Mouse (Mus musculus) intestine, embryonic 14.5 days (tissue): Measurements from ENCODE around the gene Npr1. TPM values are rescaled to one million over a fixed set of nuclear protein-coding genes. Genes with fewer than 3 reads are reported as not detected.

Experiments used
- ATAC-seq: fragments of 200-750 bp; cut with Nextera tagmentation; replicated peaks from 2 replicates; pipeline ENCODE4 v1.8.0; 2017; ENCODE audit warnings: low read depth, moderate number of reproducible peaks, moderate TSS enrichment, moderate library complexity; ENCODE audit not compliant: low FRiP score, low TSS enrichment
- DNase-seq: peaks from one replicate; pipeline ENCODE4 v3.0.0-alpha.2; 2018; ENCODE audit warnings: low spot score
- H3K27ac ChIP-seq: fragments of 300-500 bp; sonication (generic); 2 replicates; pipeline ENCODE4 v1.5.1; 2014; ENCODE audit warnings: low read depth, mild to moderate bottlenecking, control low read depth
- H3K27me3 ChIP-seq: fragments of 300-500 bp; sonication (generic); replicated peaks from 2 replicates; pipeline ENCODE4 v1.6.1; 2014; ENCODE audit warnings: low read length, control low read depth; ENCODE audit not compliant: control insufficient read depth, insufficient read depth
- H3K36me3 ChIP-seq: fragments of 300-500 bp; sonication (generic); 2 replicates; pipeline ENCODE4 v1.6.1; 2014; ENCODE audit warnings: low read length, control low read depth; ENCODE audit not compliant: control insufficient read depth, insufficient read depth
- H3K4me1 ChIP-seq: fragments of 300-500 bp; sonication (generic); replicated peaks from 2 replicates; pipeline ENCODE4 v1.6.1; 2014; ENCODE audit warnings: low read length, control low read depth, mixed read lengths; ENCODE audit not compliant: control insufficient read depth, insufficient read depth
- H3K4me2 ChIP-seq: fragments of 300-500 bp; sonication (generic); 2 replicates; pipeline ENCODE4 v1.6.1; 2014; ENCODE audit warnings: low read length
- H3K4me3 ChIP-seq: fragments of 300-500 bp; sonication (generic); 2 replicates; pipeline ENCODE4 v1.5.1; 2014; ENCODE audit warnings: low read depth, low read length, control low read depth, mixed read lengths
- H3K9ac ChIP-seq: fragments of 300-500 bp; sonication (generic); 2 replicates; pipeline ENCODE4 v1.6.1; 2014; ENCODE audit warnings: mild to moderate bottlenecking, low read length
- H3K9me3 ChIP-seq: fragments of 300-500 bp; sonication (generic); 2 replicates; pipeline ENCODE4 v1.6.1; 2016; ENCODE audit warnings: low read length, control low read depth; ENCODE audit not compliant: control insufficient read depth
- WGBS: fragments of 180-500 bp; shearing (Covaris S2); extraction: QIAGEN DNeasy Blood & Tissue Kit; methylation state at CpG from one replicate; pipeline ENCODE4 v1.1.7; 2014; 5-methylcytosine and 5-hydroxymethylcytosine counted together
- polyA plus RNA-seq: library from polyadenylated mRNA; unstranded; fragments of >200 nt; fragmentation: Nextera tagmentation; extraction: Ambion mirVana; gene quantifications from 2 replicates; pipeline ENCODE4 v1.2.1, GENCODE M21; 2014

The Npr1 gene
- polyA plus RNA-seq, 1 experiment from 2014 or later: 5.3 TPM

DNA sequence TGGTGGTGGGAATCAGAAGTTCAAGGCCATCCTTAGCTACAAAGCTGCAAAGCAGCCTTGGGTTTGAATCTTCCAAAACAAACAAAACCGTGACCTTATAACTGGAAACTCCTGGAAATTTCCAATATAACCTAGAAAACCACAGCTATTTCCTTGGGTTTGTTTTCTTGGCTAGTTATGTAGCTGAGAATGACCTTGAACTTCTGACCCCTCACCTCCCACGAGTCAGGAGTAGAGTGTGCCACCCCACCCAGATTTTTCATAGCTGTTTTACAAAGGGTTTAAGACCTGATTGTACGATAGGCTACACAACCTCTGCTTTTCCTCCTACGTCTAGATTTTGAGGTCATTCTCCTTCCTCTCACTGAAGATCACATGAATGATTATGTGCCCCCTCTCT, 28.5 kb downstream of the Npr1 start:
- DNase-seq: no peak
- Histone ChIP-seq H3K27ac (no peak overlapping the region), H3K27me3 (no peaks in the 10 kb centered on the region), H3K4me3 (no peak overlapping the region), H3K36me3 (no peaks in the 10 kb centered on the region), H3K9ac (no peak overlapping the region), H3K9me3 (no peaks in the 10 kb centered on the region), H3K4me2 (no peak overlapping the region), H3K4me1 (peaks cover 9% of the 10 kb centered on the region)
- 66% methylated on average over 4 of the region's 4 CpGs for WGBS
- ATAC-seq: no peak

- ATAC-seq: no peak
- H3K27ac ChIP-seq: peak overlapping the region; percentile 97; the same call in 1 of the 2 replicates
- no peaks in the 10 kb centered on the region for H3K9me3 ChIP-seq
- 0 out of 2 replicates have a peak, but pooled peaks cover 7% of the 10 kb centered on the region for H3K36me3 ChIP-seq
- H3K4me2 ChIP-seq: peak overlapping the region; percentile 92
- H3K4me3 ChIP-seq: peak overlapping the region; percentile 89
- WGBS: 58% methylated on average over 11 of the region's 11 CpGs
- peaks cover 27% of the 10 kb centered on the region for H3K4me1 ChIP-seq
- no peaks in the 10 kb centered on the region for H3K27me3 ChIP-seq
- DNase-seq: no peak
- peak overlapping the region; percentile 41 for H3K9ac ChIP-seq
Measured at GRCm38 (mm10) chr3:90434073-90434730, 31.5 kb downstream of the Npr1 start.

DNA sequence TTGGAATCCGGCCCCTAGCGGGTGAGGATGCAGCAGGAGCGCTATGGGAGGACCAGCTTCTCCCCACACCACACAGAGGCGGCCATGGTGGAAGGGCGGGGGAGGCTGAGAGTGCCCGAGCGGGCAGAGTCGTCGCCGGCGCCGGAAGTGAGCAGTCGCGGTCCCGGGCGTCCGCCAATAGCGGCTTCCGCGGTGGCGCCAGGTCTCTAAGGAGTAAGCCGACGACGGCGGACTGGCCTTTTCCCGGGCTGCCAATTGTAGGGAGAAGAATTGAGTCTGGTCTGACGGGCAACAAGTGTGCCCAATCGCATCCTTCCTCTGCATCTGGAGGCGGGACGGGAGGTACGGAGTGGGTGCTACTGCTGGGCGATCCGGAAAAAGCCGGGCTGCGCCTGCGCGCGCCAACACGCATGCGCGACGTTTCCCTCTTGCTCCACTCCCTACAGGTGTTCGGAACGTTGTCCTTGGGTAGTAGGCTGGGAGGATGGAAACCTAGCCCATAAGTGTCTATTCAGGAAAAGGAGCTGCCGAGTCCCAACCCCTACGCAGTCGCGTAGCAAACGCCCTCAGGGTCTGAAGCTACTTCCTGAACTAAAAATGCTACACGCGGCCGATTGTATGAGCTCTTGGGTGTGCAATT, 32.2 kb downstream of the Npr1 start, which contains the start of gene Ints3:
Ints3 (minus strand) TSS at position 242 of the 640 bp plus-strand sequence.
- H3K4me1 ChIP-seq: peaks cover 27% of the 10 kb centered on the region
- peak; percentile 100 for ATAC-seq
- H3K36me3 ChIP-seq: 0 out of 2 replicates have a peak, but pooled peaks cover 11% of the 10 kb centered on the region
- no peaks in the 10 kb centered on the region for H3K9me3 ChIP-seq
- peak within 1 kb of the TSS; percentile 89 for H3K4me3 ChIP-seq
- H3K9ac ChIP-seq: peak within 1 kb of the TSS; percentile 94
- peak; percentile 99 for DNase-seq
- peak within 1 kb of the TSS; percentile 92 for H3K4me2 ChIP-seq
- H3K27ac ChIP-seq: peak within 1 kb of the TSS; percentile 97
- H3K27me3 ChIP-seq: no peaks in the 10 kb centered on the region
- 1% methylated on average over 52 of the region's 52 CpGs for WGBS

- Histone ChIP-seq H3K9me3 (no peaks in the 10 kb centered on the region), H3K4me1 (peaks cover 27% of the 10 kb centered on the region), H3K4me2 (peak overlapping the region; percentile 92), H3K27me3 (no peaks in the 10 kb centered on the region), H3K27ac (peak overlapping the region; percentile 97), H3K9ac (peak overlapping the region; percentile 94), H3K36me3 (0 out of 2 replicates have a peak, but pooled peaks cover 11% of the 10 kb centered on the region), H3K4me3 (peak overlapping the region; percentile 89)
- DNase-seq (no peak), ATAC-seq (peak; percentile 17)
- WGBS: under 1% methylated on average over 12 of the region's 12 CpGs
Measured at GRCm38 (mm10) chr3:90432811-90433219, 32.9 kb downstream of the Npr1 start.

- no peak for ATAC-seq
- H3K4me1 ChIP-seq: peaks cover 27% of the 10 kb centered on the region
- 0 out of 2 replicates have a peak, but pooled peaks cover 11% of the 10 kb centered on the region for H3K36me3 ChIP-seq
- WGBS: 16% methylated on average over 2 of the region's 2 CpGs
- peak overlapping the region; percentile 92 for H3K4me2 ChIP-seq
- H3K27ac ChIP-seq: no peak overlapping the region
- peak overlapping the region; percentile 94 for H3K9ac ChIP-seq
- H3K4me3 ChIP-seq: peak overlapping the region; percentile 89
- DNase-seq: no peak
- H3K27me3 ChIP-seq: no peaks in the 10 kb centered on the region
- no peaks in the 10 kb centered on the region for H3K9me3 ChIP-seq
Measured at GRCm38 (mm10) chr3:90432348-90432747, 33.3 kb downstream of the Npr1 start.

DNA sequence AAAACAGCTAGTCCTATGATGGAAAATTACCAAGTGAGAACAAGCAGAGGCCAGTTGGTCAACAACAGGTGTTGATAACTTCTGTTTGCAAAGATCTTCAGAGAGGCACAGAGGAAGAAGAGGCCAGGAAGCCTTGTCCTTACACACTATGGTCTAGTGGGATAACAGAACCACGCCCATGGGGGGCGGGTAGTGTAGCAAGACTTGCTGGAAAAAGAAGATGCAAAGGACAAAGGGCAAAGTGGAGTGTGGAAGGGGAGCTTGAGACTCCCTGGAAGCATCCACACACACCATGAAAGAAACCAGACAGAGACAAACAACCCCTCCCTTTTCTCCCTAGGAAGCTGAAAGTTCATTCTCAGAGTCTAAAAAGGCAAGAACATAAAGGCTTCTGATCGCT, 36.1 kb downstream of the Npr1 start:
- Histone ChIP-seq H3K27me3 (no peaks in the 10 kb centered on the region), H3K27ac (no peak overlapping the region), H3K9ac (no peak overlapping the region), H3K36me3 (0 out of 2 replicates have a peak, but pooled peaks cover 11% of the 10 kb centered on the region), H3K4me2 (no peak overlapping the region), H3K4me3 (no peak overlapping the region), H3K9me3 (no peaks in the 10 kb centered on the region), H3K4me1 (peaks cover 27% of the 10 kb centered on the region)
- 82% methylated on average over 3 of the region's 3 CpGs for WGBS
- DNase-seq: no peak
- ATAC-seq: no peak

DNA sequence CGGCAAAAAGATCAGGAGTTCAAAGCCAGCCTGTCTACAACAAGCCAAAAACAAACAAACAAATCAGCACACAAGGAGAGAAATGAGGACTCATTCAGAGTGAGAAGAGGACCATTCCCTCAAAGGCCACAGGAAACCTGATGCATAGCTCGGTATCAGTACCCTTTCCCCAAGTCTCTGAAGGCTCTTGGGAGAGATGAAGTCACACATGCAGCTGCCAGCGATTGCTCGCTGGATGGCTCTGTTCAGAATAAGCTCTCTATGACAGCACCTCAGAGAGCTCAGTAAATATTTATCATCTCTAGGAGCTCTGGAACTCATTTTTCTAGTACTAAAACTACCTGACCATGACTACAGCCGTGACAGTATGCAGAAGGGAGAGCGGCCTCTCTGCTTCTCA, 37.5 kb downstream of the Npr1 start:
- WGBS: 61% methylated on average over 6 of the region's 6 CpGs
- Histone ChIP-seq H3K4me3 (no peak overlapping the region), H3K27ac (no peak overlapping the region), H3K27me3 (no peaks in the 10 kb centered on the region), H3K9ac (no peak overlapping the region), H3K36me3 (peaks cover 23% of the 10 kb centered on the region), H3K4me1 (peaks cover 21% of the 10 kb centered on the region), H3K9me3 (no peaks in the 10 kb centered on the region), H3K4me2 (no peak overlapping the region)
- DNase-seq: no peak
- no peak for ATAC-seq

DNA sequence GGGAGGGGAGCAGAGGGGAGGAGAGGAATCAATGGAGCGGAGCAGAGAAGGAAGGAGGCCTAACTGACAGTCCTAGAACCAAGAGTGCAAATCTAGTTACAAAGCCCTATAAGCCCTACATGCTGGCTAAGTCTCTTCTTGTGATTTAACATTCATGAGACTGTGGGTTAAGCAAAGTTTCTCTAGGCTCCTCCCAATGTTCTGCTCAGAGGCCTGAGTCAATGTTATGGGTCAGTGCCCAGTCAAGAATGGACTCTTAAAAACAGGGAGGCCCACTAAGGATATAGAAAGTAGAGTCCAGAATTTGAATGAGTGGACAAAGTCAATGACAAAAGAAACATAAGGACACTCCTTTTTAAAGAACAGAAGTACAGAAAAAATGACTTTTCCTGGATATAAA, 38.1 kb downstream of the Npr1 start:
- DNase-seq (no peak), ATAC-seq (no peak)
- Histone ChIP-seq H3K9me3 (no peaks in the 10 kb centered on the region), H3K4me3 (no peak overlapping the region), H3K4me2 (no peak overlapping the region), H3K27ac (no peak overlapping the region), H3K27me3 (no peaks in the 10 kb centered on the region), H3K4me1 (peaks cover 21% of the 10 kb centered on the region), H3K9ac (no peak overlapping the region), H3K36me3 (peaks cover 30% of the 10 kb centered on the region)
- WGBS: 89% methylated on average over 1 of the region's 1 CpGs
